Mouse (Mus musculus): ENCODE measurements at regions not wholly inside any gene's neighbourhood (a gene's known extent, or its start where the extent isn't known, plus 50 kb on each side); places are given as distances from the start of the nearest gene placed in this dataset.
"Not testable (repeated sequence)": the region's sequence is repeated elsewhere in the genome, so short reads cannot be mapped to it uniquely, and the experiment has no call there.

GRCm38 (mm10) chr9:30697533-30697932 lies 224.7 kb downstream of the Adamts15 start:
- DNase-seq (ENCODE audit: low spot score in 2 of 2), result no peak

- no peak for DNase-seq (ENCODE audit: low spot score in 2 of 2)
Measured at GRCm38 (mm10) chr9:30668095-30668494, 241.2 kb downstream of the Snx19 start.

GRCm38 (mm10) chr9:30662456-30662855 lies 235.5 kb downstream of the Snx19 start:
- DNase-seq (ENCODE audit: low spot score in 2 of 2), result no peak

GRCm38 (mm10) chr9:30653961-30654360 lies 227.1 kb downstream of the Snx19 start:
- no peak for DNase-seq (ENCODE audit: low spot score in 2 of 2)

DNA sequence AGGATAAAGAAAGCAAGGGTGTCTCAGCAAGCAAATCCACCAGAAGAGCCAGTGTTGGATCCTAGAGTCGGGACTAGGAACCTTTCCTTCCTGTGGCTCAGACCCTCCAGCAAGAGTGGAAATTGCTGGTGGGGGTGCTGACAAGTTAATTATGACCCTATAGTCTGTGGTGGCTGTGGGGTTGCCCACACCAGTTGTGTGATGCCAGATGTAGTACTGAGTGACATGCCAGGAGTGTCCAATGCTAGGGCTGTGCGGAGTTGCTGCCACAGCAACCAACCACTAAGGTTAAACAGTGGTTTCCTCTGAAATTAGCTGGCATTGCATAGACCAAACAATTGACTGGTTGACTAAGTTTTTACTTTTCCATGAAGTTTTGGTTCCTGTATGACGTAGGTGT lies 226.3 kb downstream of the Snx19 start:
- DNase-seq (ENCODE audit: low spot score in 2 of 2), result no peak

GRCm38 (mm10) chr9:30649392-30650054 lies 222.6 kb downstream of the Snx19 start:
- no peak for DNase-seq (ENCODE audit: low spot score in 2 of 2)

- DNase-seq (ENCODE audit: low spot score in 2 of 2), result no peak
Measured at GRCm38 (mm10) chr9:30633741-30634470, 207.0 kb downstream of the Snx19 start.

DNA sequence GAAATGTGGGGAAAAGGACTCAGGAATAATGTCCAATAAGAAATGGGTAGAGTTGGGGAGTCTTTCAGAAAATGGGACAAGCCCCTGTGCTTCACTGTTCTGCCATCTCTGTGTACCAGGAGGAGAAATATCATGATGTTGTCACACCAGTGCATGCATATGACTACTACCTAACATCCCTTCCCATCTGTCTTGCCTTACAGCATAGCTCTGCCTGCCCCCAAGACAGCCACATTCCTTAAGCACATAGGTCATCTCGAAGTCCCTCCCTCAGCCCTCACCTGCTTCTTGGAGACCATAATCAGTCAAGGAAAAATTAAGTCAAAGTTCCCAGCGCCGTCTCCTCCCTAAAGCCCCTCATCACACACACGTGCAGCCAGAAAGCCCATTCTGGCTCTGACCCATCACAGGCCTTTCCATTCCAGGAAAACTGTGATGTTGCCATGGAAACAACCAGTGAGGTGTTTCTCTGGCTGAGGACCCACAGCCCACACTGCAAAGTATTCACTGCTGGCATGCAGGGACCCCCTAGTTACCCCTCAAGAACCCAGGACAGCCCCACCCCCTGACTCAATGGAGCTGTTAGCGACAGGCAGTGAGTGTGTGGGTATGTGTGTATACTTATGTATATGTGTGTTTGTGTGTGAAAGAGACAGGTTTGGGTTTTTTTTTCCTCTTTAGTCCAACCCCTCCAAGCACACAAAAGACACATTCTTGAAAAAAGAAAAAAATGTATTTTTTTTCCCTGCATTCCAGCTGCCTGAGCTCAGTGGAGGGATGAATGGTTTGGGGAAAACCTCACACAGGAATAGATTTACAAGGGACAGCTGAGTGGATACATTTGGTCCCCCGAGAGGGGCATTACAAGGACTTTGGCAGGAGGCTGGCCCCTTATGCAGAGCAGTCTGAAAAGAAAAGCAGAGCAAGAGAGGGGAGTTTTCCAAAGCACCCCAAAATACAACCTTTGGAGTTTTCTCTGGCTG lies 205.5 kb downstream of the Snx19 start:
- DNase-seq (ENCODE audit: low spot score in 2 of 2), result peak in 1 of 2 experiments; percentile 32

DNA sequence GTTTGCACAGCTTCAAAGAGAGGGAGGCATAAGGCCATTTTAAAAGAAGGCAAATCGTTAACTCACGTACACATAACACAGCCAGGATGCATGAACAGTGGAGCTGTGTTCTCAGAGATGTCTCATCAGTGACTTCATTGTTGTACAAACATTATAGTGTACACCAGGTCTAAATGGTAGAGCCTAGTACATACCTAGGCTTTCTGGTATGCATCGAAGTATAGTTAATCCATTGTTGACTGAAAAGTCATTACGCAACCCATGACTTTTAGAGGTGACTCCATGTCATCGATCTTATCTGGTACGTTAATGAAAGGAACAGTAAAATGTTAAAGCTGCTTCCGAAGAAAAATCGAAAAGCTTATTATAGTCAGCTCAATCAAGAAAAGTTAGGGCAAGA lies 198.7 kb downstream of the Snx19 start:
- no peak for DNase-seq (ENCODE audit: low spot score in 2 of 2)

DNA sequence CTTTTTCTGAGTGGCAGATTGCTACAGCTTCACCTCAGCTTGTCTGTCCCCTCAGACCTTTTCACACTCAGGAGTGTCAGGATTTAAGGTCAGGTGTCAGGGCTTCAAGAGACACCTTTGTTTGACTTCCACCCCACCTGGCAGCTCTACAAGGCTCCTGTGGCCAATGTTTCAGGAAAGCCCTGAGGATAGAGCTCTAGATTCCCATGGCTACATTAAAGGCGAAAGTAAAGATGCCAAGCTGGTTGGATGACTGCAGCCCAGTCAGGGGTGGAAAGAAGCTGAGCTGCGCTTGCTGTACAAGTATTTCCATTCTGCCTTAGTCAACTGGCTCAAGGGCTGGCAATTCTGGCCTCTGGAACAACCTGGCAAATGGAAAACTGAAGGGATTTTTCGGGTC lies 198.2 kb downstream of the Snx19 start:
- DNase-seq (ENCODE audit: low spot score in 2 of 2), result no peak

- DNase-seq (ENCODE audit: low spot score in 2 of 2), result no peak
Measured at GRCm38 (mm10) chr9:30624481-30624880, 197.6 kb downstream of the Snx19 start.

- no peak for DNase-seq (ENCODE audit: low spot score in 2 of 2)
Measured at GRCm38 (mm10) chr9:30619325-30619724, 192.4 kb downstream of the Snx19 start.

GRCm38 (mm10) chr9:30618181-30618580 lies 191.3 kb downstream of the Snx19 start:
- no peak for DNase-seq (ENCODE audit: low spot score in 2 of 2)

GRCm38 (mm10) chr9:30613715-30614114 lies 186.8 kb downstream of the Snx19 start:
- no peak for DNase-seq (ENCODE audit: low spot score in 2 of 2)

DNA sequence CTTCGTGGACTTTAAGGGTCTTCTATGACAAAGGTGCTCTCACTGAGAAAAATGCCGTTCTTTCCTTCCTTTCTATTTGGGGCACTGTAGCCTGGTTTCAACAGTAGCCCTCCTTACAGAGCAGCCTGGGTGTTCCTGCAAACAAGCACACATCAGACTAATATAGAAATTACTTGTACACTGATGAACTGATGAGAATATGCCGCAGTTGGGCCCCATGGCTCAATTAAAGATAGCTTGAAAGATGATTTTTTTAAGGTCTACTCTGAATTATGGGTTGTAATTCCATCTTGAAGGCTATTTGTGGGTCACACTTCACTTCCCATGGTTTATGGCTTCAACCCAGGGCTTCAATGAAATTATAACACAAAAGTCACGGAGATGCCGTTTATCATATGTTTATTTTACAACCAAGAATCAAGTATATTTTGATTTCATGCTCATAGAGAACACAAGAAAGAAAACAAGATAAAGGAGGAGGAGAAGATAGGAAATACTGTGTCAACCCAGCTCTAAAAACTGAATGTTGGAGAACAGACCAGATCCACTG lies 186.2 kb downstream of the Snx19 start:
- no peak for DNase-seq (ENCODE audit: low spot score in 2 of 2)

DNA sequence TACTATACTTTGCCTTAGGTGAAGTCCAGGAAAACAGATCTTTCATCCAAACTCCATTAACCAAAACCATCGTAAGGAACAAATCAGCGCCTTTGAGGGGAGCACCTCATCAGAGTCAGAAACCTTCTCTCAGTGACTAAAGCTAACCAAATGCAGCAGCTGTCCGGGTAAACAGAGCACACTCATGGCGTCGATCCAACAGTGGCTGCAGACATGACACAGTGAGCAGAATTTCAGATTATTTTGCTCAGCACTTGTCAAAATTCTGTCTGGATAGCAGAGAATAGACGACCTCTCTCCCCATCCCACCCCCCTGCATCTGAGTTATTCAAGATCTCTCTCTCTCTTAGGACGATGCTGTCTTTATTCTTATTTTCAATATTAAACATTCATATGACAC lies 183.4 kb downstream of the Snx19 start:
- no peak for DNase-seq (ENCODE audit: low spot score in 2 of 2)

DNA sequence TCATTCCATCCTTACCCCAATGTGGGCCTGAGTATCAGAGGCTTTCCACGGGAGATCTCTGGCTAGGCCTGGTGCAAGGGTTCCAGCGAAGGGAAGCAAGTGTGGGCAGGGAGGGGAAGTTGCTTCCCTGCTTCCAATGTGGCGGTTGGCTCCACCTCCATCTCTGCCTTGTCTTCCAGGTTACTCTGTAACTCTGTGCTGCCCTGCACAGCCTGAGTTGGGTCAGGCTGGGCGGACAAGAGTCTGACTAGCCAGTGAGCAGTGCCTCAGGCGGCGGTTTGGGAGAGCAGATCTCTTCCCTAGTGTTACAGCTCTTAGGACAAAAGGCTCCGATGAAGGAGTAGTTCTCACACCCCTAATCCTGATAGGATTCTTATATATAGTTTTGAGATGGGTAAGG lies 172.8 kb downstream of the Snx19 start:
- DNase-seq (ENCODE audit: low spot score in 2 of 2), result no peak

DNA sequence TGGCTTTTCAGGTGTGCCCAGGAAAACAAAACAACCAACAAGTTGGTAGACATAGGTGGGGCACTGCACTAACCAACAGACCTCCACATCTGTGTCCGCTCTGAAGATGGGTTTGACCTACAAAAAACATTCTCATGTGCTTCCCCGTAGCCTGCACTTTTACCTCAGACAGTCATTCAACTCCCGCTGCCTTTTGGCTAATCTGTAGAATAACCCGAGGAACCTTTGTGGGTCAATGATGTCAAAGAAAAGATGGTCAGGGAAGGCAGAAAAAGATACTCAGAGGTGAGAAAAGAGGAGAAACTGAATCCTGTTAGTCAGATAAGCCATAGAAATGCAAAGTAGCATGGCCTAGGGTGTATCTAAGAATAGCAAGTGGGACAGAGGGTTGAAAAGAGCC lies 170.8 kb downstream of the Snx19 start:
- DNase-seq (ENCODE audit: low spot score in 2 of 2), result no peak

- not testable (repeated sequence) for DNase-seq (ENCODE audit: low spot score in 2 of 2)
Measured at GRCm38 (mm10) chr9:30597092-30597491, 170.2 kb downstream of the Snx19 start.

DNA sequence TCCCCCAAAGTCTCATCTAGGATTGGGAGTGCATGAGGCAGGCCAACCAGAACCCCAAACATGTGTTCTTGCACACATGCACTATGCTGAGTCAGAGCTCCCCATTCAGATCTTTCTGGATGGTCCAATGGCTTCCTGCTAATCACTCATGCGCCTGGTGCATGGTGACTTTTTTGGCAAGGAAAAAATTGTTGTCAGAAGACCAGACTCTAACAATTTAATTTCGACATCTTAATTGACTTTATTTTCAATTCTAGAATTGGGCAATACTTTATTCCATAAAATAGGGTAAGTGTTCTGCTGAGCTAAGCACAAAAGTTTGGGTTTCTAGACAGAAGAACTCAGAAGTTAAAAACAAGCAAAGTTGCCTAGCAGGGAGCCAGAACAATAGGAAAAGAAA lies 165.7 kb downstream of the Snx19 start:
- no peak for DNase-seq (ENCODE audit: low spot score in 2 of 2)

GRCm38 (mm10) chr9:30591246-30591645 lies 164.3 kb downstream of the Snx19 start:
- DNase-seq (ENCODE audit: low spot score in 2 of 2), result no peak
